Mouse (Mus musculus) ES-Bruce4 (cell line): ENCODE measurements around the gene Fmnl1. TPM values are rescaled to one million over a fixed set of nuclear protein-coding genes. Genes with fewer than 3 reads are reported as not detected.

Experiments
- H3K27ac ChIP-seq: 2 replicates; pipeline ENCODE4 v1.5.1; 2012; ENCODE audit warnings: low read length, inconsistent platforms; ENCODE audit not compliant: insufficient read depth
- H3K27me3 ChIP-seq: 2 replicates; pipeline ENCODE4 v1.6.1; 2012; ENCODE audit warnings: mild to moderate bottlenecking, low read length, inconsistent platforms; ENCODE audit not compliant: control insufficient read depth, poor library complexity, insufficient read depth, severe bottlenecking
- H3K36me3 ChIP-seq: 2 replicates; pipeline ENCODE4 v1.6.1; 2012; ENCODE audit warnings: inconsistent platforms, mild to moderate bottlenecking, low read length, moderate library complexity; ENCODE audit not compliant: control insufficient read depth, poor library complexity, insufficient read depth, severe bottlenecking
- H3K4me1 ChIP-seq: one replicate; pipeline ENCODE4 v1.8.1; 2011; ENCODE audit warnings: low read length; ENCODE audit not compliant: control insufficient read depth, insufficient read depth
- H3K4me3 ChIP-seq: 2 replicates; pipeline ENCODE4 v1.5.1; 2011; ENCODE audit warnings: low read depth, mild to moderate bottlenecking, low read length
- H3K9ac ChIP-seq: 2 replicates; pipeline ENCODE4 v1.6.1; 2012; ENCODE audit warnings: low read depth, mild to moderate bottlenecking, inconsistent platforms; ENCODE audit not compliant: poor library complexity, severe bottlenecking
- H3K9me3 ChIP-seq: replicated peaks from 2 replicates; pipeline ENCODE4 v1.6.1; 2012; ENCODE audit warnings: mild to moderate bottlenecking, low read length, inconsistent platforms; ENCODE audit not compliant: control insufficient read depth, poor library complexity, insufficient read depth, severe bottlenecking
- CTCF ChIP-seq: IDR thresholded peaks from one replicate; pipeline ENCODE4 v1.8.1; 2011; ENCODE audit warnings: low read depth, low read length
- EP300 ChIP-seq: IDR thresholded peaks from 2 replicates; pipeline ENCODE4 v1.6.1; 2011; ENCODE audit warnings: low read depth, low read length; ENCODE audit not compliant: insufficient read depth
- POLR2A ChIP-seq: IDR thresholded peaks from one replicate; pipeline ENCODE4 v1.8.1; 2011; ENCODE audit warnings: low read length; ENCODE audit not compliant: insufficient read depth
- polyA plus RNA-seq: library from polyadenylated mRNA; stranded (reverse); fragments of >200 nt; gene quantifications from 2 replicates; pipeline ENCODE4 v1.2.4, GENCODE M21; 2011; ENCODE audit warnings: low read depth; ENCODE audit not compliant: missing spikeins, insufficient read depth, insufficient read length

Gene Fmnl1
- 1.7 and 4.9 TPM in 2 replicates for polyA plus RNA-seq

DNA sequence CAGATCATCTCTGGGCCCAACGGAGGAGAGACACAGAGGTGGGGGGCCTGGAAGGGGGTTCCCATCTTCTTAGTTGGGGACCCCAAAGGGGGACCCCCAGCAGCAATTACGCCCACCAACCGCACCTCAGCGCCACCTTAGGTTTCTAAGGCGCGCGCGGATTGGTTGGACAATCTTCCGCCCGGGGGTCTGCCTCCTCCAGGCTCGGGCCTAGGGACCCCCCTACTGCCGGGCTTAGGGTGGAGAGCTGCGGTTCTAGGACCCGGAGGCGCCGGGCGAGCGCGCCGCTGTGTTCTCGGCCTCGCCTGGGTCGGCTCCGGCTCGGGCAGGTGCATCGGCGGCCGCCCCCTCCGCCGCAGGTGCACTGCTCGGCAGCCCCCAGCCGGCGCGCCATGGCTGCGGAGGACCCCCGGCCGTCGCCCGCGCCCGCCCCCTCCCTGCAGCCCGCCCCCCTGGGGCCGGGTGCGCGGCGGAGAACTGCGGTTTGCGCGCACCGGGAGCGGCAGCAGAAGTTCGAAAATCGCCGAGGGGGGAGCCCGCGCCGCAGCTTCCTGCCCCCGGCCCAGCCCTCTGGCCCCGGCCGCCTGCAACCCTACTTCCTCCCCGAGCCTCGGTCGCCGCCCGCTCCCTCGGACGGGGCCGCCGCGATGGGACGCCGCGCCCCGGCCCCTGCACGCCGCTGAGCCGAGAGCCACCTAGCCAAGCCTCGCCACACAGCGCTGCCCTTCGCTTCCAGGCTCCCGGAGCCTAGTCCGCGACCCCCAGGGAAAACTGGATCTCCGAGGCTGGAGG, at the start of gene Fmnl1:
Fmnl1 (plus strand) TSS at position 614 of the 792 bp plus-strand sequence.
- peak within 1 kb of the TSS; percentile 84 for H3K9ac ChIP-seq
- peaks cover 2% of the 10 kb centered on the region for H3K4me1 ChIP-seq
- no peaks in the 10 kb centered on the region for H3K9me3 ChIP-seq
- peak within 1 kb of the TSS; percentile 68 for H3K4me3 ChIP-seq
- H3K27me3 ChIP-seq = peaks cover 9% of the 10 kb centered on the region
- no peak within 1 kb of the TSS for H3K27ac ChIP-seq
- no peaks in the 10 kb centered on the region for H3K36me3 ChIP-seq
- TF ChIP-seq POLR2A (no peak), EP300 (no peak), CTCF (no peak)

DNA sequence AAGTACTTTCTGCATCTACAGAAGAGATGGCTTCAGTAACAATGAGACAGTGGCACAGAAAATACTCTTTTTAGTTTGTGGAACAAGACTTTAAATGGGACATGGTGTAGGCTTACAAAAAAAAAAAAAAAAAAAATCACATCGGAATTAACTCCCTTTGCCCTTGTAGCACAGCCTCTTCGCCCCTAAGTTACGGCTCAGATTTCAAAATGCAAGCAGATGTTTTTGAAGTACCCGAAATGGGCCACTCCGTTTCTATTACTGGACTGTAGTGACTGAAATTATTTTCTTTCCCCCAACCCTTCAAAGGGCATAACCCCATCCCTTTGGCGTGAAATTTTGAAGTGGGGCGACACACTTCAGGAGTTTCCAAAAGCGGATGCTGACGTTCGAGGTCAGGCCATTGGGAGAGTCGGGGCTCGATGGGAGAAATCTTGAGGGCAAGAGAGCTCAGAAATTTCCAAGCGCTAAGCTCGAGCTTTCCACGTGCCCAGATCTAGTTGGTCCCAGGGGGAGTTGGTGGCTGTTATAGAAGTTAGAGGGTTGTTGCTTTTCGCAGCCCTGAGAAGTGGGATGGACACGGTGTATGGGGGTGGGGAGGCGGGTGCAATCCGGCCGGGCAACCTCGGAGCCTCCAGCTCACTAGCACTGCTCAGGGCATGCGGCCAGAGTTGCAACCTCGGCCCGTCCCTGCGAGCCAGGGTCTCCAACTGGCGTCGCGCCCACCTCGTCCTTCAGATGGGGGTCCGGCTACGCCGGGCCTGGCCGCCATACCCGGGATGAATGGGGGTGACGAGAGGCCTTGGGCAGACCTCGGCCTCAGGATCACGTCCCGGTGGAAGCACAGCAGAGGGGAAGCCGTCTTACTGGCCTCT, 39.0 kb upstream of the Fmnl1 start, which contains the start of gene Hexim2:
Hexim2 (plus strand) TSS at position 729 of the 875 bp plus-strand sequence.
- H3K4me3 ChIP-seq = peak within 1 kb of the TSS; percentile 86
- peak within 1 kb of the TSS; percentile 98 for H3K9ac ChIP-seq
- no peaks in the 10 kb centered on the region for H3K27me3 ChIP-seq
- H3K36me3 ChIP-seq = peaks cover 8% of the 10 kb centered on the region; the same call in 1 of the 2 replicates
- H3K27ac ChIP-seq = peak within 1 kb of the TSS; percentile 62
- H3K4me1 ChIP-seq = peaks cover 3% of the 10 kb centered on the region
- H3K9me3 ChIP-seq = no peaks in the 10 kb centered on the region
- TF ChIP-seq CTCF (no peak), POLR2A (no peak), EP300 (no peak)

DNA sequence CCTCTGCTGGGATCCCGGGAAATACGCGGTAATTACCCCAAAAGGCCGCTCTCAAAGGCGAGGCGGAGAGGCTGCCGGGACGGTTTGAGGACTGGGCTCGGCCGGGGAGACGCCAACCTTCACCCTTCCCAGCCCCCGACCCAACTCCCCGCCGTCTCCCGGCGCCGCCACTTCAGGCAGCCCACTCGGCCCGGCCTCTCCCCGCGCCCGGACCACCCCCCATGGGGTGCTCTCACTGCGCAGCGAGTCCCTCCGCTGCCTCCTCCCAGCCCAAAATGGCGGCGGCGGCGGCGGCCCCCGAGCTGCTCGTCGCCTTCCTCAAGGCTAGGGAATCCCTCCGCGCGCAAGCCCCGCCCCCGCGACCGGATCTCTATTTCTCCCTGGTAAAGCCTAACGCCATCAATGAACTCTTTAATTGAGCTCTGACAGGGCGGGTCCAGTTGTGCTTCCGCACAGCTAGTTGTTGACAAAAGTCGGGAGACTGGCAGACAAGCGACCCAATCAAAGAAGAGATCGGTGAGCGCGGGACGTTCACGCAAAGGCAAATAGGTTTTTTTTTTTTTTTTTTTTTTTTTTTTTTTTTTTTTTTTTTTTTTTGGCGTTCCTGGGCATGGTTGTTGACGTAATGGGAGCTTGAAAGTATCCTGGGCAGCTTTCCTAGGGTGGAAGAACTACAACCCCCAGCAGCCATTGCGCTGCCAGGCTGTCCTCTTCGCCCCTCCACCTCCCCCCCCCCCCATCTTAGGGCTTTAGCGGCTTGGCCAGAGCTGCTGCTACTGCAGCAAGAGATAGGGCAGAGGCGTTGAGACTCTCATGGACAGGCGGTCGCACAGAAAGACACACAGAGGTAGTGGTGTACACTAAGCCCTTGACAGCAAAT, 38.1 kb upstream of the Fmnl1 start:
- H3K27ac ChIP-seq = peak overlapping the region; percentile 62
- TF ChIP-seq EP300 (no peak), POLR2A (peak; percentile 86), CTCF (no peak)

DNA sequence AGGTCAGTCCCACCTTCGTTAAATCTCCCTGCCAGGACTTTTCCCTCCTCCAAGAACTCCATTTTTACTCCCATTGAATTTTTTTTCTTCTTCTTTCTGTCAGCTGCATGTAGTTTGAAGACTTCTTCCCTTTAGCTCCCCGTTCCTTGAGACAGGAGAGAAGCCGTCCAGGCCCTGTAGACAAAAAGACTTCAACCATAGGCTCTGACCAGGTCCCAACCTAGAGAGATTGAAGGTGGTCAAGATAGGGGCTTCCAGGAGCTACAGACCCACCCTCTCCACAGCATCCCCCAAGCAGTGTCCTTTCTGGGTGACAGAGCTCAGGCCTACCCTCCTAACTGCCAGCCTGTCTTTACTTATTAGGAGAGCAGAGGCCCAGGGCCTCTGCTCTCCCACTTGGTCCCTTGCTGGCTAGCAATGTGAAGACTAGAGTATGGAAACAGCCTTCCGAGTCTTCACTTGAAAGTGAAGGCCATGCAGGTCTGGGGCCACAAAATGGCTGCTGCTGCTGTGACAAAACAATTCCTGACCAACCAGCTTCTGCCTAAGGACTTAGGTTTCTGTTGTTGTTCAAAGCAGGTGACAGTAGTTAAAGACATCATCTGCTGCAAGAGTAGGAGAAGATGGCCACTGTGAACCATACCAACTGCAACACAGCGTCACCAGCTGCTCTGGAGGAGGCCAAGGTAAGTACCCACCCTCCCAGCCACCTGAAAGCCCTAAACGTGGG, 37.3 kb upstream of the Fmnl1 start:
- peak overlapping the region; percentile 38; the same call in 1 of the 2 replicates for H3K27ac ChIP-seq
- no peaks in the 10 kb centered on the region for H3K27me3 ChIP-seq
- H3K36me3 ChIP-seq = peaks cover 8% of the 10 kb centered on the region; the same call in 1 of the 2 replicates
- no peaks in the 10 kb centered on the region for H3K9me3 ChIP-seq
- TF ChIP-seq POLR2A = no peak
- peaks cover 3% of the 10 kb centered on the region for H3K4me1 ChIP-seq
- H3K4me3 ChIP-seq = peak overlapping the region; percentile 67
- peak overlapping the region; percentile 68 for H3K9ac ChIP-seq

More for the DNA sequence above, 38.1 kb upstream of the Fmnl1 start:
- no peaks in the 10 kb centered on the region for H3K9me3 ChIP-seq
- H3K9ac ChIP-seq = peak overlapping the region; percentile 98
- peaks cover 3% of the 10 kb centered on the region for H3K4me1 ChIP-seq
- peaks cover 8% of the 10 kb centered on the region; the same call in 1 of the 2 replicates for H3K36me3 ChIP-seq
- H3K4me3 ChIP-seq = peak overlapping the region; percentile 86
- H3K27me3 ChIP-seq = no peaks in the 10 kb centered on the region

DNA sequence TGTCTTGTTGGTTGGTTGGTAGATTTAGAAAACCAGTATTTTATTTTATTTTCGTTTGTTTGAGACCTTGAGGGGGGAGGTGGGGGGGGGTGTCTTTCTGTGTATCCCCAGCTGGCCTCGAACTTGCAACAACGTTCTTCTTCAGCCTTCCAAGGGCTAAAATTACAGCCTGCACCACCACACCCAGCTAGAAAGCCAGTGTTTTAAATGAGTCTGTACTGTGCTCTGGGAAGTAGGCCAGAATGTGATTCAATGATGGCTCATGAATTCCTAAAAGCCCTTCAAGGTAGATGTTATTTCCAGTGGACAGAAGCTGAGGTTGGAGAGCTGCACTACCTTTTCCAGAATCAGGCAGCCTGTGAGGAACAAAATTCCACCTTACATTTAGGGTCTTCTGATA, 36.7 kb upstream of the Fmnl1 start:
- H3K4me1 ChIP-seq = peaks cover 3% of the 10 kb centered on the region
- H3K9me3 ChIP-seq = no peaks in the 10 kb centered on the region
- no peak overlapping the region for H3K4me3 ChIP-seq
- H3K36me3 ChIP-seq = peaks cover 8% of the 10 kb centered on the region; the same call in 1 of the 2 replicates
- H3K27me3 ChIP-seq = no peaks in the 10 kb centered on the region
- no peak overlapping the region for H3K27ac ChIP-seq
- peak overlapping the region; percentile 68; the same call in 1 of the 2 replicates for H3K9ac ChIP-seq
- TF ChIP-seq CTCF (no peak), POLR2A (no peak), EP300 (no peak)
